Mouse (Mus musculus) stomach, embryonic 14.5 days (tissue): ENCODE results near the gene Gls2. TPM values are rescaled to one million over a fixed set of nuclear protein-coding genes. Genes with fewer than 3 reads are reported as not detected.

Experiments used
- ATAC-seq: fragments of 200-750 bp; cut with Nextera tagmentation; 2 replicates; pipeline ENCODE4 v1.8.0; 2017; ENCODE audit warnings: low read depth, moderate TSS enrichment; ENCODE audit not compliant: insufficient number of reproducible peaks, insufficient read depth, low FRiP score
- H3K27ac ChIP-seq: fragments of 300-500 bp; sonication (generic); 2 replicates; pipeline ENCODE4 v1.5.1; 2014; ENCODE audit warnings: mild to moderate bottlenecking, low read length, moderate library complexity, mixed read lengths
- H3K27me3 ChIP-seq: fragments of 300-500 bp; sonication (generic); 2 replicates; pipeline ENCODE4 v1.6.1; 2014; ENCODE audit warnings: low read length, control low read depth, mixed read lengths; ENCODE audit not compliant: control insufficient read depth, insufficient read depth
- H3K36me3 ChIP-seq: fragments of 300-500 bp; sonication (generic); 2 replicates; pipeline ENCODE4 v1.6.1; 2014; ENCODE audit warnings: mild to moderate bottlenecking, control low read depth, low read length, moderate library complexity, mixed read lengths; ENCODE audit not compliant: control insufficient read depth, insufficient read depth
- H3K4me1 ChIP-seq: fragments of 300-500 bp; sonication (generic); 2 replicates; pipeline ENCODE4 v1.6.1; 2014; ENCODE audit warnings: low read length, control low read depth, mixed read lengths; ENCODE audit not compliant: control insufficient read depth, insufficient read depth
- H3K4me2 ChIP-seq: fragments of 300-500 bp; sonication (generic); replicated peaks from 2 replicates; pipeline ENCODE4 v1.6.1; 2014; ENCODE audit warnings: low read depth, low read length, control low read depth
- H3K4me3 ChIP-seq: fragments of 300-500 bp; sonication (generic); 2 replicates; pipeline ENCODE4 v1.5.1; 2014; ENCODE audit warnings: low read depth, low read length, control low read depth
- H3K9ac ChIP-seq: fragments of 300-500 bp; sonication (generic); replicated peaks from 2 replicates; pipeline ENCODE4 v1.6.1; 2014; ENCODE audit warnings: low read depth, mild to moderate bottlenecking, control low read depth, low read length, moderate library complexity, mixed read lengths
- H3K9me3 ChIP-seq: fragments of 300-500 bp; sonication (generic); 2 replicates; pipeline ENCODE4 v1.6.1; 2016; ENCODE audit warnings: low read depth, low read length, control low read depth; ENCODE audit not compliant: control insufficient read depth
- WGBS: fragments of 180-500 bp; shearing (Covaris S2); extraction: QIAGEN DNeasy Blood & Tissue Kit; methylation state at CpG from one replicate; pipeline ENCODE4 v1.1.7; 2014; 5-methylcytosine and 5-hydroxymethylcytosine counted together
- polyA plus RNA-seq: library from polyadenylated mRNA; unstranded; fragments of >200 nt; fragmentation: Nextera tagmentation; extraction: Ambion mirVana; gene quantifications from 2 replicates; pipeline ENCODE4 v1.2.1, GENCODE M21; 2014

Gls2 gene
- polyA plus RNA-seq, 1 experiment from 2014 or later, result 0.84 TPM

- Histone ChIP-seq H3K27me3 (no peaks in the 10 kb centered on the region), H3K4me1 (peaks cover 8% of the 10 kb centered on the region; the same call in 1 of the 2 replicates), H3K36me3 (no peaks in the 10 kb centered on the region), H3K27ac (no peak overlapping the region), H3K4me2 (no peak overlapping the region), H3K9me3 (no peaks in the 10 kb centered on the region), H3K9ac (no peak overlapping the region), H3K4me3 (no peak overlapping the region)
- no peak for ATAC-seq
- WGBS, result 82% methylated on average over 5 of the region's 5 CpGs
These were observed 20.7 kb downstream of the Gls2 start for GRCm38 (mm10) chr10:128214981-128215380.

- no peaks in the 10 kb centered on the region for H3K36me3 ChIP-seq
- no peaks in the 10 kb centered on the region for H3K27me3 ChIP-seq
- no peak overlapping the region for H3K9ac ChIP-seq
- no peak for ATAC-seq
- H3K9me3 ChIP-seq, result no peaks in the 10 kb centered on the region
- H3K4me1 ChIP-seq, result no peaks in the 10 kb centered on the region
- no peak overlapping the region for H3K4me3 ChIP-seq
- H3K4me2 ChIP-seq, result no peak overlapping the region
- no peak overlapping the region for H3K27ac ChIP-seq
- WGBS, result 93% methylated on average over 18 of the region's 18 CpGs
These were observed 24.3 kb downstream of the Gls2 start for GRCm38 (mm10) chr10:128218387-128219117.

GRCm38 (mm10) chr10:128221533-128222286, 27.5 kb downstream of the Gls2 start:
- Histone ChIP-seq H3K9me3 (no peaks in the 10 kb centered on the region), H3K9ac (no peak overlapping the region), H3K27me3 (no peaks in the 10 kb centered on the region), H3K4me1 (no peaks in the 10 kb centered on the region), H3K27ac (no peak overlapping the region), H3K4me2 (no peak overlapping the region), H3K36me3 (no peaks in the 10 kb centered on the region), H3K4me3 (no peak overlapping the region)
- ATAC-seq, result no peak
- WGBS, result 60% methylated on average over 16 of the region's 16 CpGs

- Histone ChIP-seq H3K4me2 (no peak overlapping the region), H3K36me3 (no peaks in the 10 kb centered on the region), H3K27me3 (no peaks in the 10 kb centered on the region), H3K4me3 (no peak overlapping the region), H3K27ac (no peak overlapping the region), H3K9ac (no peak overlapping the region), H3K9me3 (no peaks in the 10 kb centered on the region), H3K4me1 (no peaks in the 10 kb centered on the region)
- 58% methylated on average over 5 of the region's 5 CpGs for WGBS
- ATAC-seq, result no peak
These were observed 30.8 kb downstream of the Gls2 start for GRCm38 (mm10) chr10:128225064-128225463.

GRCm38 (mm10) chr10:128225538-128225937, 31.3 kb downstream of the Gls2 start, which contains the start of gene Mip:
Mip (plus strand) TSS chr10:128225838.
- Histone ChIP-seq H3K4me1 (no peaks in the 10 kb centered on the region), H3K27ac (no peak within 1 kb of the TSS), H3K36me3 (no peaks in the 10 kb centered on the region), H3K9me3 (no peaks in the 10 kb centered on the region), H3K27me3 (no peaks in the 10 kb centered on the region), H3K4me2 (no peak within 1 kb of the TSS), H3K4me3 (no peak within 1 kb of the TSS), H3K9ac (no peak within 1 kb of the TSS)
- 51% methylated on average over 4 of the region's 4 CpGs for WGBS
- no peak for ATAC-seq

GRCm38 (mm10) chr10:128227592-128227991, 33.3 kb downstream of the Gls2 start:
- no peak for ATAC-seq
- no peak overlapping the region for H3K4me2 ChIP-seq
- H3K4me3 ChIP-seq, result no peak overlapping the region
- no peaks in the 10 kb centered on the region for H3K9me3 ChIP-seq
- no peaks in the 10 kb centered on the region for H3K27me3 ChIP-seq
- H3K9ac ChIP-seq, result no peak overlapping the region
- H3K4me1 ChIP-seq, result 0 out of 2 replicates have a peak, but pooled peaks cover 4% of the 10 kb centered on the region
- WGBS, result 76% methylated on average over 9 of the region's 9 CpGs
- H3K36me3 ChIP-seq, result no peaks in the 10 kb centered on the region
- no peak overlapping the region for H3K27ac ChIP-seq

GRCm38 (mm10) chr10:128228009-128228408, 33.8 kb downstream of the Gls2 start:
- ATAC-seq, result no peak
- Histone ChIP-seq H3K27ac (no peak overlapping the region), H3K27me3 (no peaks in the 10 kb centered on the region), H3K4me2 (no peak overlapping the region), H3K9me3 (no peaks in the 10 kb centered on the region), H3K9ac (no peak overlapping the region), H3K4me3 (no peak overlapping the region), H3K4me1 (0 out of 2 replicates have a peak, but pooled peaks cover 4% of the 10 kb centered on the region), H3K36me3 (no peaks in the 10 kb centered on the region)
- 90% methylated on average over 8 of the region's 8 CpGs for WGBS

GRCm38 (mm10) chr10:128230582-128230981, 36.3 kb downstream of the Gls2 start:
- no peak overlapping the region for H3K4me3 ChIP-seq

More at GRCm38 (mm10) chr10:128230582-128230981, 36.3 kb downstream of the Gls2 start:
- no peaks in the 10 kb centered on the region for H3K27me3 ChIP-seq
- 0 out of 2 replicates have a peak, but pooled peaks cover 4% of the 10 kb centered on the region for H3K4me1 ChIP-seq
- no peaks in the 10 kb centered on the region for H3K9me3 ChIP-seq
- H3K27ac ChIP-seq, result no peak overlapping the region
- no peak overlapping the region for H3K9ac ChIP-seq
- H3K4me2 ChIP-seq, result no peak overlapping the region
- no peak for ATAC-seq
- H3K36me3 ChIP-seq, result no peaks in the 10 kb centered on the region
- WGBS, result 75% methylated on average over 12 of the region's 12 CpGs
